Mouse (Mus musculus) liver, embryonic 16.5 days (tissue): ENCODE data around the gene Grk6. TPM values are rescaled to one million over a fixed set of nuclear protein-coding genes. Genes with fewer than 3 reads are reported as not detected.

Experiments
- ATAC-seq: fragments of 200-750 bp; cut with Nextera tagmentation; 2 replicates; pipeline ENCODE4 v1.8.0; 2017; ENCODE audit warnings: low read depth, mild to moderate bottlenecking, moderate number of reproducible peaks, moderate library complexity
- H3K27ac ChIP-seq: fragments of 300-500 bp; sonication (generic); 2 replicates; pipeline ENCODE4 v1.5.1; 2014; ENCODE audit warnings: mild to moderate bottlenecking, low read length
- H3K27me3 ChIP-seq: fragments of 300-500 bp; sonication (generic); 2 replicates; pipeline ENCODE4 v1.6.1; 2014; ENCODE audit warnings: low read depth, low read length, mixed read lengths; ENCODE audit not compliant: control insufficient read depth, insufficient read depth
- H3K36me3 ChIP-seq: fragments of 300-500 bp; sonication (generic); 2 replicates; pipeline ENCODE4 v1.6.1; 2014; ENCODE audit warnings: mild to moderate bottlenecking; ENCODE audit not compliant: control insufficient read depth, insufficient read depth
- H3K4me1 ChIP-seq: fragments of 300-500 bp; sonication (generic); 2 replicates; pipeline ENCODE4 v1.6.1; 2014; ENCODE audit warnings: low read depth, low read length, mixed read lengths; ENCODE audit not compliant: control insufficient read depth
- H3K4me2 ChIP-seq: fragments of 300-500 bp; sonication (generic); 2 replicates; pipeline ENCODE4 v1.6.1; 2014; ENCODE audit warnings: low read depth, low read length, mixed read lengths
- H3K4me3 ChIP-seq: fragments of 300-500 bp; sonication (generic); 2 replicates; pipeline ENCODE4 v1.5.1; 2014; ENCODE audit warnings: low read depth, mild to moderate bottlenecking, low read length
- H3K9ac ChIP-seq: fragments of 300-500 bp; sonication (generic); 2 replicates; pipeline ENCODE4 v1.6.1; 2014; ENCODE audit warnings: low read depth, low read length
- H3K9me3 ChIP-seq: fragments of 300-500 bp; sonication (generic); replicated peaks from 2 replicates; pipeline ENCODE4 v1.6.1; 2016; ENCODE audit warnings: low read length; ENCODE audit not compliant: control insufficient read depth
- WGBS: fragments of 180-500 bp; shearing (Covaris S2); extraction: QIAGEN DNeasy Blood & Tissue Kit; methylation state at CpG from one replicate; pipeline ENCODE4 v1.1.7; 2014; ENCODE audit not compliant: insufficient replicate concordance; 5-methylcytosine and 5-hydroxymethylcytosine counted together
- polyA plus RNA-seq: library from polyadenylated mRNA; unstranded; fragments of >200 nt; fragmentation: Nextera tagmentation; extraction: Ambion mirVana; gene quantifications from 2 replicates; pipeline ENCODE4 v1.2.1, GENCODE M21; 2015

Gene Grk6
- 10.4 and 12.1 TPM in 2 replicates for polyA plus RNA-seq

- H3K4me3 ChIP-seq = peak within 1 kb of the TSS; percentile 84
- H3K27ac ChIP-seq = peak within 1 kb of the TSS; percentile 97
- ATAC-seq = peak; percentile 90
- peak within 1 kb of the TSS; percentile 94 for H3K9ac ChIP-seq
- H3K9me3 ChIP-seq = no peaks in the 10 kb centered on the region
- no peaks in the 10 kb centered on the region for H3K36me3 ChIP-seq
- H3K4me2 ChIP-seq = peak within 1 kb of the TSS; percentile 89
- peaks cover 51% of the 10 kb centered on the region for H3K4me1 ChIP-seq
- no peaks in the 10 kb centered on the region for H3K27me3 ChIP-seq
- WGBS = 0% methylated on average over 34 of the region's 35 CpGs
Measured at GRCm38 (mm10) chr13:55444937-55445315, at the start of gene Grk6. Grk6 (plus strand) TSS chr13:55445072.

DNA sequence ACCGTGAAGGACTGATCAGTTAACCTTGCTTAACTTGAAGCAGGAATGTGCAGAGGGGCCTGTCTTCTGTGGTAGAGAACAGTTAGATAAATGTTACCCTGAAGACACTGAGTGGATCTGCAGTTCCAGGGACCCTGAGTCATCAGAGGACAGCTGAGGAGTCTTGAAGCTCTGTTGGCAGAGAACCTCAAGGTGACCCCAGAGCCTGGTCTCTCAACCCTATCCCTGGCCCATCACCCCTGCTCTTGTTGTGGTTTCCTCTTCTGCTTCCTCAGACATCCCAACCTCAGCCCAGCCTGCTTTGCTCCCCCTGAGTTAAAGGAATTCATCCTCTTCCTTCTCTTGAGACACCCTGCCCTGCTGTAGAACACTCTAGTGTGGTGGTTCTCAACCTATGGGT is 46.8 kb upstream of the Grk6 start, which contains the start of gene Slc34a1:
Slc34a1 (plus strand) TSS at position 100 of the 400 bp plus-strand sequence.
- no peak within 1 kb of the TSS for H3K9ac ChIP-seq
- H3K27ac ChIP-seq = no peak within 1 kb of the TSS
- no peak for ATAC-seq
- no peak within 1 kb of the TSS for H3K4me3 ChIP-seq
- H3K4me1 ChIP-seq = no peaks in the 10 kb centered on the region
- H3K27me3 ChIP-seq = peaks cover 6% of the 10 kb centered on the region
- WGBS = 54% methylated on average over 1 of the region's 1 CpGs
- no peaks in the 10 kb centered on the region for H3K36me3 ChIP-seq
- no peak within 1 kb of the TSS for H3K4me2 ChIP-seq
- no peaks in the 10 kb centered on the region for H3K9me3 ChIP-seq

DNA sequence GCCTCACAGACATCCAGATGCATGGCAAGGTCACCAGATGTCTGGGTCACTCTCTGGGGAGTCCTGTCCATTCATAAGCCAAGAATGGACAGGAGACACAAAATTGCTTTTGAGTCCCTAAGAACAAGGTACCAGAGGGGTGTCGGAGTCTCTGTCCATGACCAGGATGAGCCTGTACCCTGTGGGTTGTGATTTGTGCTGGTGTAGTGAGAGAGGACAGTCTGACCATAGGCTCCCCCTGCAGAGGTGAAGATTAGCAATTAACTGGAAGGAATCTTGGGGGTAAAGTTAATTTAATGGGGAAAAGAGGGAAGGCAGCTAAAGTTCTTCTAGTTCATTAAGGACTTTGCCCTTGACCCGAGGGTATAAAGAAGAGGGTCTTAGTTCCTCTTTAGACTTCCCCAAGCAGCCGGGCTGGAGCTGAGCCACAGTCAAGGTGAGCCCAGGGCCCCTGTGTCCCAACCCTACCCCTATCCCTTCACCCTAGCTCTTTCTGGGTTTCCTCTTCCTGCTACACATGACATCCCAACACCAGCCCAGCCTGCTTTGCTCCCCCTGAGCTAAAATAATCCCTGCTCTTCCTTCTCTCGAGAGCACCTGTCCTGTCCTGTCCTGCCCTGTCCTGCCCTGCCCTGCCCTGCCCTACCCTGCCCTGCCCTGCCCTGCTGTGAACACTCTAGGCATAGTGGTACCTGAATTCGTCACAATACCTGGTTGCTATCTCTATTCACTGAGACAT is 45.4 kb upstream of the Grk6 start:
- Histone ChIP-seq H3K4me3 (no peak overlapping the region), H3K36me3 (no peaks in the 10 kb centered on the region), H3K9me3 (no peaks in the 10 kb centered on the region), H3K27me3 (peaks cover 8% of the 10 kb centered on the region), H3K27ac (no peak overlapping the region), H3K4me1 (no peaks in the 10 kb centered on the region), H3K9ac (no peak overlapping the region), H3K4me2 (no peak overlapping the region)
- ATAC-seq = no peak
- 31% methylated on average over 5 of the region's 5 CpGs for WGBS

GRCm38 (mm10) chr13:55400039-55400346 is 44.9 kb upstream of the Grk6 start:
- Histone ChIP-seq H3K9me3 (no peaks in the 10 kb centered on the region), H3K27ac (no peak overlapping the region), H3K4me2 (no peak overlapping the region), H3K27me3 (peaks cover 11% of the 10 kb centered on the region), H3K36me3 (no peaks in the 10 kb centered on the region), H3K4me3 (no peak overlapping the region), H3K9ac (no peak overlapping the region), H3K4me1 (no peaks in the 10 kb centered on the region)
- WGBS = 50% methylated on average over 1 of the region's 1 CpGs
- ATAC-seq = no peak

DNA sequence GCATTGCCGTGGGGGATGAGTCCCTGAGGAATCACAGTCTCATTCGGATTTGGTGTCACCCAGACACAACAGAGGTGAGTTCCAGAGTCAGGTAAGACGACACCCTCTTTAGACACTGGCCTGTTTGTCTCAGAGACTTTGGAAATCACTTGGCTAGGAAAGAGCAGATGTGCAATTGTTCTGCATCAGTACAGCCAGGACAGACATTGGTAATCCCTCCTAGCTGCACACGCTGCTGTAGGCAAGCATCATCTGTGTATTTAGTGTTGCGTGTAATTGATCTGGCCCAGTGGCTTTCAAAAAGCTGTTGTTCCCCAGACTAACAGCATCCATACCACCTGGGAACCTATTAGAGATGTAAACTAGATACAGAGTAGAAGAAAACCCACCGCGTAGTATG is 41.6 kb upstream of the Grk6 start:
- Histone ChIP-seq H3K9ac (no peak overlapping the region), H3K4me3 (no peak overlapping the region), H3K4me1 (no peaks in the 10 kb centered on the region; the same call in 1 of the 2 replicates), H3K36me3 (no peaks in the 10 kb centered on the region), H3K4me2 (no peak overlapping the region), H3K9me3 (no peaks in the 10 kb centered on the region), H3K27me3 (peaks cover 23% of the 10 kb centered on the region), H3K27ac (no peak overlapping the region)
- no peak for ATAC-seq
- 54% methylated on average over 7 of the region's 7 CpGs for WGBS

- H3K9ac ChIP-seq = no peak overlapping the region
- H3K4me1 ChIP-seq = no peaks in the 10 kb centered on the region; the same call in 1 of the 2 replicates
- peaks cover 27% of the 10 kb centered on the region for H3K27me3 ChIP-seq
- ATAC-seq = no peak
- H3K4me3 ChIP-seq = no peak overlapping the region
- no peak overlapping the region for H3K27ac ChIP-seq
- 49% methylated on average over 15 of the region's 15 CpGs for WGBS
- no peaks in the 10 kb centered on the region for H3K36me3 ChIP-seq
- no peaks in the 10 kb centered on the region for H3K9me3 ChIP-seq
- no peak overlapping the region for H3K4me2 ChIP-seq
Measured at GRCm38 (mm10) chr13:55403935-55404852, 40.7 kb upstream of the Grk6 start.

DNA sequence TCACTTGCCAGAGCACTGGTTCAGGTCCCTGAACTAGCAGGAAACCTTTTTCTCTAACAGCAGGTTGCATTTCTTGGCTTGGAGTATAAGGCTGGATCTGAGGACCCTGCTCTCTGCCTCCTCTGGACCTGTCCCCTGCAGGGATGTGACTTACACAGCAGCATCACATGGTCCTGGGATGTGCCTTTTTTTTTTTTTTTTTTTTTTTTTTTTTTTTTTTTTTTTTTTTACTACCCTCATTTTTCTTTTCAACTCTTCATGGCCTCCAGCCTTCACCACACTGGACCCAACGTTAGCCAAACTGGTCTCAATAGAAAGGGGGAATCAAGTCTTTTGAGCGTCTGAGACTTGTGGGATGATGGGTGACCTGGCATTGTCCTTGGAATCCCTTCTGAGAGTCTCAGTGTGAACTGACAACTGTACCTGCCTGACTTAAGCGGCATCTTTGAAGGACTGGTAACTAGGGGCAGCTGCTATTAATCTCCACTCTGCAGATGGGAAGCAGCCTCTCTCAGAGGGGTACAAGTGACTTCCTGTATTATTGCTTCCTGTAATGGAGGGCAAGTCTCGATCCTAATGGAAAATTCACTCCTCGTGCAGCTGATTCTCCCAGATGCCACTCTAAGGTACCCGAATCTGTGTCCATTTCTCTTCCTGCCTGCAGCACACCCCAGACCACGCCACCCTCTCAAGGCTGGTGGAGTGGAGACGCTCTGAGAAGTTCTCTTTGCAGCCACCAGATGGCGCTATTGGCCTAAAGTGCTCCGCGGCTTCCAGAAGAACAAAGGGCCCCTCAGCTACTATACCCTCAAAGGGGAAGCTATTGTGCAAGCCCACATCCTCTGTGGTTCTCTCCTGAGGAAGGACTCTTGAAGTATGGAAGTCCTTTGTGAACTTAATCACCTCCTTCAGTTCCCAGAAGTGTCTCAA is 39.8 kb upstream of the Grk6 start:
- peak; percentile 65 for ATAC-seq
- WGBS = 6% methylated on average over 11 of the region's 11 CpGs
- Histone ChIP-seq H3K27me3 (peaks cover 31% of the 10 kb centered on the region), H3K27ac (no peak overlapping the region), H3K9ac (no peak overlapping the region), H3K9me3 (no peaks in the 10 kb centered on the region), H3K36me3 (no peaks in the 10 kb centered on the region), H3K4me1 (no peaks in the 10 kb centered on the region; the same call in 1 of the 2 replicates), H3K4me3 (no peak overlapping the region), H3K4me2 (no peak overlapping the region)

DNA sequence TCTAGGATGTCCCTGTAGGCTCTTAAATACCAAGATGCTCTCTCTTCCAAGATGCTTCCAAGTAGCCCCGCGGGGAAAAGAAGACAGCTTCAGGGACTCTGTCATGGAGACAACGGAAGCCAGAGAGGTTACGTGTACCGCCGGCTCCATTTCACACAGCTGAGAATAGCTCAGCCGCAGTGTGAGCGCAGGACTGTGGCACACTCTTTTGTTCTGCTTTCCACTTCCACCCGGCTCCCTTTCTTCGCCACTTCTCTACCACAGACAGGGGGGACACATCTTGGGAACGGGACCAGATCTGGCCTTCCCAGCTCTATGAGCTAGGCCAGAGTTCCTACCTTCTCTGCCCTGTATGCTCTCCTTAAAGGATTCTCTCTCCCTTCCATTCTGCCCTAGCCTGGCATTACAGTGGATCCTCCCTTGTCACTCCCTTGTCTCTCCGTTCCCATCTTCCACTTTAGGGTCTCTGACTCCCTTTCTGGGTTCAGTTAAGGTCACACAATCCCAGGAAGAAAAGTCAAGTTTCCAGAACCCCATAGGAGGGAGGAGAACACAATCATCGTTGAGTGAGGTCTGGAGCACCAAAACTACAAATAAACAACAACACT is 39.0 kb upstream of the Grk6 start:
- peak; percentile 16; the same call in 1 of the 2 replicates for ATAC-seq
- Histone ChIP-seq H3K4me3 (no peak overlapping the region), H3K9ac (no peak overlapping the region), H3K9me3 (no peaks in the 10 kb centered on the region), H3K4me2 (no peak overlapping the region), H3K27me3 (peaks cover 31% of the 10 kb centered on the region), H3K36me3 (no peaks in the 10 kb centered on the region), H3K4me1 (no peaks in the 10 kb centered on the region; the same call in 1 of the 2 replicates), H3K27ac (no peak overlapping the region)
- WGBS = 20% methylated on average over 13 of the region's 13 CpGs
